ENCODE assay signal across 15 mouse cellular contexts in the genomic region with DNA sequence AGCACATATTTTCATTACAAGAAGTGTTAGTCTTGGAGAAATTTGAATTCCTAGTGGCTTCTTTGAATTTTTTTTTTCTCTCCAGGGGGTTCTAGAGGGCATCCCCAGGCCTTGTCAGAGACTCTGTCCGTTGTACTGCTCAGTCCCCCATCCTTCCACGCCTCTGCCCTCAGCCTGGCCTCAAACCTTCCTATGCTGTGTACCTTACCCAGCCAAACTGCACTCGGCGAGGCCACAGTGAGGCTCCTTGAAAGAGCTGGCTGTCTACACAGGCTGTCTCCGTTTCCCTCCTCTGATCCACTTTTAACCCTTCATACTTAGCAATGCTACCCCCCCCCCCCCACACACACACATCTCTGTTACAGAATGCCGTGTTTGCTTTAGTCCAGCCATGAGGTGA. TPM values are rescaled to one million over a fixed set of nuclear protein-coding genes. Genes with fewer than 3 reads are reported as not detected.
DNase-seq lines count a peak whose midpoint lies in the region; ATAC-seq and TF ChIP-seq lines count a peak whose summit lies in the region.
"Had no signal": no experiment of that assay in that cellular context is flagged by ENCODE, and none has a peak within 500 bp of the region (broad histone marks: within the 10 kb centered on the region; RNA-seq: fewer than 3 reads in every experiment).

No protein-coding gene starts in this region.

- no peak overlapping the region for H3K4me2 ChIP-seq in forebrain, embryonic 11.5 days (ENCODE audit: low read depth, low read length, severe bottlenecking)
- H3K4me2 ChIP-seq in forebrain, postnatal 0 days (ENCODE audit: low read depth): no peak overlapping the region
- no peak overlapping the region for H3K4me2 ChIP-seq in forebrain, embryonic 12.5 days
- no peak overlapping the region for H3K4me2 ChIP-seq in forebrain, embryonic 13.5 days
- no peak overlapping the region for H3K4me2 ChIP-seq in midbrain, embryonic 11.5 days
- no peak overlapping the region for H3K4me2 ChIP-seq in midbrain, postnatal 0 days (ENCODE audit: low read depth, low read length, poor library complexity, severe bottlenecking)

- H3K9ac ChIP-seq in forebrain, embryonic 11.5 days (ENCODE audit: low read length): no peak overlapping the region
- H3K9ac ChIP-seq in forebrain, postnatal 0 days: no peak overlapping the region
- no peak overlapping the region for H3K9ac ChIP-seq in forebrain, embryonic 12.5 days
- no peak overlapping the region for H3K9ac ChIP-seq in forebrain, embryonic 13.5 days
- no peak overlapping the region for H3K9ac ChIP-seq in midbrain, embryonic 11.5 days (ENCODE audit: low read length)
- no peak overlapping the region for H3K9ac ChIP-seq in midbrain, postnatal 0 days (replicated peaks; ENCODE audit: low read length, poor library complexity, severe bottlenecking)

- no peak for ATAC-seq in forebrain, embryonic 11.5 days (replicated peaks; ENCODE audit: low FRiP score)
- ATAC-seq in forebrain, postnatal 0 days: no peak
- 0 out of 2 replicates have a peak, but pooled peaks have one; percentile 15 for ATAC-seq in forebrain, embryonic 12.5 days (ENCODE audit: low FRiP score)
- no peak for ATAC-seq in forebrain, embryonic 13.5 days
- ATAC-seq in megakaryocyte, adult 5-6 weeks (ENCODE audit: poor library complexity, severe bottlenecking): no peak
- no peak for ATAC-seq in midbrain, embryonic 11.5 days (ENCODE audit: low FRiP score)
- no peak for ATAC-seq in midbrain, postnatal 0 days (ENCODE audit: low FRiP score)

- 61% methylated on average over 6 of the region's 6 CpGs for WGBS in forebrain, embryonic 11.5 days
- 51% methylated on average over 6 of the region's 6 CpGs for WGBS in forebrain, postnatal 0 days
- WGBS in forebrain, embryonic 12.5 days: 65% methylated on average over 6 of the region's 6 CpGs
- 56% methylated on average over 6 of the region's 6 CpGs for WGBS in forebrain, embryonic 13.5 days
- 59% methylated on average over 6 of the region's 6 CpGs for WGBS in midbrain, embryonic 11.5 days
- 59% methylated on average over 6 of the region's 6 CpGs for WGBS in midbrain, postnatal 0 days

- H3K27me3 ChIP-seq in forebrain, embryonic 11.5 days (ENCODE audit: control insufficient read depth, insufficient read depth, low read length): peaks cover 21% of the 10 kb centered on the region
- peaks cover 17% of the 10 kb centered on the region for H3K27me3 ChIP-seq in forebrain, postnatal 0 days (ENCODE audit: insufficient read depth, low read length)
- H3K27me3 ChIP-seq in forebrain, embryonic 12.5 days: peaks cover 50% of the 10 kb centered on the region
- H3K27me3 ChIP-seq in forebrain, embryonic 13.5 days: peaks cover 48% of the 10 kb centered on the region
- peaks cover 3% of the 10 kb centered on the region for H3K27me3 ChIP-seq in megakaryocyte, embryonic 14.5 days (replicated peaks)
- H3K27me3 ChIP-seq in midbrain, embryonic 11.5 days (ENCODE audit: control insufficient read depth, insufficient read depth, low read length): peaks cover 27% of the 10 kb centered on the region
- peaks cover 15% of the 10 kb centered on the region for H3K27me3 ChIP-seq in midbrain, postnatal 0 days (ENCODE audit: insufficient read depth, low read length)
- H3K27me3 ChIP-seq: CH12.LX, Patski had no signal

- no peaks in the 10 kb centered on the region for H3K36me3 ChIP-seq in forebrain, embryonic 11.5 days (ENCODE audit: control insufficient read depth, insufficient read depth, low read length)
- no peaks in the 10 kb centered on the region for H3K36me3 ChIP-seq in forebrain, postnatal 0 days (ENCODE audit: insufficient read depth)
- H3K36me3 ChIP-seq in forebrain, embryonic 12.5 days (replicated peaks): no peaks in the 10 kb centered on the region
- no peaks in the 10 kb centered on the region for H3K36me3 ChIP-seq in forebrain, embryonic 13.5 days (ENCODE audit: poor library complexity, severe bottlenecking)
- no peaks in the 10 kb centered on the region for H3K36me3 ChIP-seq in megakaryocyte, embryonic 14.5 days (replicated peaks; ENCODE audit: low read length)
- no peaks in the 10 kb centered on the region for H3K36me3 ChIP-seq in midbrain, embryonic 11.5 days (ENCODE audit: control insufficient read depth, insufficient read depth, low read length)
- no peaks in the 10 kb centered on the region for H3K36me3 ChIP-seq in midbrain, postnatal 0 days (ENCODE audit: insufficient read depth, low read length)

- no peaks in the 10 kb centered on the region for H3K9me3 ChIP-seq in forebrain, embryonic 11.5 days (ENCODE audit: control insufficient read depth, low read length)
- no peaks in the 10 kb centered on the region for H3K9me3 ChIP-seq in forebrain, postnatal 0 days (ENCODE audit: low read length)
- H3K9me3 ChIP-seq in forebrain, embryonic 12.5 days: no peaks in the 10 kb centered on the region
- no peaks in the 10 kb centered on the region for H3K9me3 ChIP-seq in forebrain, embryonic 13.5 days (replicated peaks)
- H3K9me3 ChIP-seq in megakaryocyte, embryonic 14.5 days: no peaks in the 10 kb centered on the region
- no peaks in the 10 kb centered on the region for H3K9me3 ChIP-seq in midbrain, embryonic 11.5 days (ENCODE audit: control insufficient read depth, low read length)
- no peaks in the 10 kb centered on the region for H3K9me3 ChIP-seq in midbrain, postnatal 0 days (ENCODE audit: low read length)
- H3K9me3 ChIP-seq: G1E had no signal

- peaks cover 8% of the 10 kb centered on the region; the same call in 1 of the 2 replicates for H3K4me1 ChIP-seq in forebrain, embryonic 11.5 days (replicated peaks; ENCODE audit: control insufficient read depth, insufficient read depth, low read length)
- no peaks in the 10 kb centered on the region for H3K4me1 ChIP-seq in forebrain, postnatal 0 days (ENCODE audit: insufficient read depth)
- peaks cover 13% of the 10 kb centered on the region for H3K4me1 ChIP-seq in forebrain, embryonic 12.5 days
- H3K4me1 ChIP-seq in forebrain, embryonic 13.5 days: peaks cover 14% of the 10 kb centered on the region
- H3K4me1 ChIP-seq in megakaryocyte, embryonic 14.5 days: peaks cover 46% of the 10 kb centered on the region
- H3K4me1 ChIP-seq in midbrain, embryonic 11.5 days (ENCODE audit: control insufficient read depth, insufficient read depth, low read length): peaks cover 8% of the 10 kb centered on the region
- H3K4me1 ChIP-seq in midbrain, postnatal 0 days (ENCODE audit: insufficient read depth, low read length): no peaks in the 10 kb centered on the region

- H3K4me3 ChIP-seq in forebrain, embryonic 11.5 days (ENCODE audit: low read depth, low read length): no peak overlapping the region
- H3K4me3 ChIP-seq in forebrain, postnatal 0 days (ENCODE audit: low read depth, low read length): no peak overlapping the region
- no peak overlapping the region for H3K4me3 ChIP-seq in forebrain, embryonic 12.5 days (replicated peaks)
- H3K4me3 ChIP-seq in forebrain, embryonic 13.5 days: no peak overlapping the region
- peak overlapping the region; percentile 38 for H3K4me3 ChIP-seq in megakaryocyte, embryonic 14.5 days (replicated peaks)
- no peak overlapping the region for H3K4me3 ChIP-seq in midbrain, embryonic 11.5 days (ENCODE audit: low read depth, low read length)
- no peak overlapping the region for H3K4me3 ChIP-seq in midbrain, postnatal 0 days (ENCODE audit: low read depth, low read length)

- no peak for TF ChIP-seq CTCF in forebrain, postnatal 0 days (IDR thresholded peaks at IDR 0.05; ENCODE audit: low read depth)
- TF ChIP-seq CTCF in midbrain, postnatal 0 days (IDR thresholded peaks at IDR 0.05): no peak

- DNase-seq in forebrain, embryonic 11.5 days (ENCODE audit: low spot score): peak; percentile 46
- no peak for DNase-seq in forebrain, postnatal 0 days
- peak; percentile 90 for DNase-seq in midbrain, embryonic 11.5 days (ENCODE audit: low spot score, missing footprints)
- DNase-seq in midbrain, postnatal 0 days (ENCODE audit: low spot score): no peak
- DNase-seq: cerebellum, adult 11 months; cerebellum, adult 11-12 months had no signal

- H3K27ac ChIP-seq in forebrain, embryonic 11.5 days (ENCODE audit: low read depth, low read length): no peak overlapping the region
- no peak overlapping the region for H3K27ac ChIP-seq in forebrain, postnatal 0 days (ENCODE audit: low read depth, low read length)
- no peak overlapping the region for H3K27ac ChIP-seq in forebrain, embryonic 12.5 days
- H3K27ac ChIP-seq in forebrain, embryonic 13.5 days: no peak overlapping the region
- no peak overlapping the region for H3K27ac ChIP-seq in midbrain, embryonic 11.5 days (ENCODE audit: low read depth, low read length)
- H3K27ac ChIP-seq in midbrain, postnatal 0 days (ENCODE audit: low read depth, low read length): no peak overlapping the region

RNA-seq across cellular contexts. Expression of gene Il17ra, which starts 0.8 kb away (rescaled TPM):
- 2.6 and 3.6 TPM in 2 replicates for polyA plus RNA-seq in forebrain, embryonic 11.5 days (2014; fragmentation: Nextera tagmentation; extraction: Ambion mirVana)
- 2.5 and 4.2 TPM in 2 replicates for total RNA-seq in forebrain, postnatal 0 days (2014; rRNA removed)
- polyA plus RNA-seq in forebrain, postnatal 0 days (2015; fragmentation: Nextera tagmentation; extraction: Ambion mirVana): 3.2 and 3.4 TPM in 2 replicates
- polyA plus RNA-seq in forebrain, embryonic 12.5 days (2016; fragmentation: Nextera tagmentation; extraction: Ambion mirVana): 5.2 and 5.6 TPM in 2 replicates
- 4.4 and 5.2 TPM in 2 replicates for polyA plus RNA-seq in forebrain, embryonic 13.5 days (2015; fragmentation: Nextera tagmentation; extraction: Ambion mirVana)
- 8.7 and 11.2 TPM in 2 replicates for polyA plus RNA-seq in megakaryocyte, embryonic 14.5 days (2012; ENCODE audit: insufficient read depth, low replicate concordance)
- total RNA-seq in megakaryocyte, adult 5-6 weeks (2015): 93.8 and 108 TPM in 2 replicates
- total RNA-seq in megakaryocyte, adult 5-6 weeks (2017): 76.6 and 79.8 TPM in 2 replicates
- 1.6 and 2.0 TPM in 2 replicates for polyA plus RNA-seq in midbrain, embryonic 11.5 days (2014; fragmentation: Nextera tagmentation; extraction: Ambion mirVana)
- 2.1 and 4.9 TPM in 2 replicates for total RNA-seq in midbrain, postnatal 0 days (2014; rRNA removed)
- 2.0 and 2.3 TPM in 2 replicates for polyA plus RNA-seq in midbrain, postnatal 0 days (2015; fragmentation: Nextera tagmentation; extraction: Ambion mirVana)

RNA-seq across cellular contexts. Expression of gene Tmem121b, which starts 31.4 kb away (rescaled TPM):
- 1.1 and 1.4 TPM in 2 replicates for polyA plus RNA-seq in forebrain, embryonic 11.5 days (2014; fragmentation: Nextera tagmentation; extraction: Ambion mirVana)
- total RNA-seq in forebrain, postnatal 0 days (2014; rRNA removed): 26.1 and 27.6 TPM in 2 replicates
- polyA plus RNA-seq in forebrain, postnatal 0 days (2015; fragmentation: Nextera tagmentation; extraction: Ambion mirVana): 2.7 and 3.0 TPM in 2 replicates
- 2.5 TPM in 2 replicates for polyA plus RNA-seq in forebrain, embryonic 12.5 days (2016; fragmentation: Nextera tagmentation; extraction: Ambion mirVana)
- polyA plus RNA-seq in forebrain, embryonic 13.5 days (2015; fragmentation: Nextera tagmentation; extraction: Ambion mirVana): 2.0 and 2.3 TPM in 2 replicates
- polyA plus RNA-seq in megakaryocyte, embryonic 14.5 days (2012; ENCODE audit: insufficient read depth, low replicate concordance): 1.1 TPM in 1 of 2 replicates, not detected in the other
- 0.05 TPM in 1 of 2 replicates, not detected in the other for total RNA-seq in megakaryocyte, adult 5-6 weeks (2015)
- total RNA-seq in megakaryocyte, adult 5-6 weeks (2017): not detected in 2 replicates
- 0.78 and 0.88 TPM in 2 replicates for polyA plus RNA-seq in midbrain, embryonic 11.5 days (2014; fragmentation: Nextera tagmentation; extraction: Ambion mirVana)
- 27.2 and 30.5 TPM in 2 replicates for total RNA-seq in midbrain, postnatal 0 days (2014; rRNA removed)
- 2.5 and 2.7 TPM in 2 replicates for polyA plus RNA-seq in midbrain, postnatal 0 days (2015; fragmentation: Nextera tagmentation; extraction: Ambion mirVana)
- total RNA-seq: adrenal gland, postnatal 25 days; CH12.LX; MEL had no signal
- polyA plus RNA-seq: G1E had no signal

Comparison
In these comparisons a context has a peak if more than half of its experiments do, and no peak if none do; other contexts are left out.
1. DNase-seq: peak in forebrain, embryonic 11.5 days (single experiment) and midbrain, embryonic 11.5 days (single experiment); none in forebrain, postnatal 0 days (single experiment) and midbrain, postnatal 0 days (single experiment).